Mouse (Mus musculus) NIH3T3 (cell line): ENCODE data around the gene Vill.

Source experiments
- DNase-seq: peaks from one replicate; pipeline ENCODE4 v3.0.0-alpha.2; 2012; ENCODE audit warnings: low read depth

The Vill gene

DNA sequence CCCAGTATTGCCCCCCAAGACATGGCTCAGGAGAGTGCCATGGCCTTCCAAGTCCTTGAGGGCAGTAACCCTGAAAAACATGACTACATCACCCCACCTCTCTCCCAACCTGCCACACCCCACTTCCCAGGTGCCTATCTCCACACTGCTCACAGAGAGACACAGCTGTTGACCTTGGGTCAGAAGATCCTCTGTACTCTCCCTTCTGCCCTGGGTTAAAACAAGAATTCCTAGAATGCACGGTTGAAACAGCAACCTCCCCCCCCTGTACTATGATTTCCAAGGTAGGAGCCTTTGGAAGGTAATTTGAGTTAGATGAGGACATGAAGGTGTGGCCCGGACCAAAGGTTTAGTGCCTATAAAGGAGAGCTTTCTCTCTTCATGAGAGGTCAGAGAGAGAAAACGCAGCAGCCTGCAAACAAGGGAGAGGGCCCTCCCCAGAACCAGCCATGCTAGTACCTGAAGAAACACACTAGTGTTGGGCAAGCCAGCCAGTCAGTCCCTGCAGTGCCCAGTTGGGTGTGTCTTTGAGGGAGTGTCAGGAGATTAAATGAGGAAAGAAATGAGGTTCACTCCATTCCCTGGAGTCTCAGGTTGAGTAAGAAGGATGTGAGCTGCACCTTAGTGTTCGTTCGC is 27.6 kb downstream of the Vill start:
- no peak for DNase-seq

DNA sequence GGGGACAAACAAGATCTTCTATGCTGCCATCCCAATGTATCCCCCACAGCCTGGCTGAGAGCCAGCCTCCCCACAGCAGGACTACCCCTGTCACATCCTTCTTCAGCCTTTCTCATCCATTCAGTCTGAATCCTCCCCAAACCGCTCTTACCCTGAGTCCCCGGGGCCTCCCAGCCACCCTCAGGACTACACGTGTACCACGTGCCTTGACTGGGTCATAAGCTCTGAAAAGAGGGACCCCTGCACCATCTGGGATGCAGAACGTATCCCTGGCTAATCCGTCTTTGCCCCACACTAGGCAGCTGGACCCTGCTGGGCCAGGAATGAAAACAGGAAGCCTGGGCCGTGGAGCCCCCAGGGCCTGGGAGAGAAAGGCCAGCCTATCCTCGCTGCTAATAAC is 29.5 kb downstream of the Vill start:
- no peak for DNase-seq

DNA sequence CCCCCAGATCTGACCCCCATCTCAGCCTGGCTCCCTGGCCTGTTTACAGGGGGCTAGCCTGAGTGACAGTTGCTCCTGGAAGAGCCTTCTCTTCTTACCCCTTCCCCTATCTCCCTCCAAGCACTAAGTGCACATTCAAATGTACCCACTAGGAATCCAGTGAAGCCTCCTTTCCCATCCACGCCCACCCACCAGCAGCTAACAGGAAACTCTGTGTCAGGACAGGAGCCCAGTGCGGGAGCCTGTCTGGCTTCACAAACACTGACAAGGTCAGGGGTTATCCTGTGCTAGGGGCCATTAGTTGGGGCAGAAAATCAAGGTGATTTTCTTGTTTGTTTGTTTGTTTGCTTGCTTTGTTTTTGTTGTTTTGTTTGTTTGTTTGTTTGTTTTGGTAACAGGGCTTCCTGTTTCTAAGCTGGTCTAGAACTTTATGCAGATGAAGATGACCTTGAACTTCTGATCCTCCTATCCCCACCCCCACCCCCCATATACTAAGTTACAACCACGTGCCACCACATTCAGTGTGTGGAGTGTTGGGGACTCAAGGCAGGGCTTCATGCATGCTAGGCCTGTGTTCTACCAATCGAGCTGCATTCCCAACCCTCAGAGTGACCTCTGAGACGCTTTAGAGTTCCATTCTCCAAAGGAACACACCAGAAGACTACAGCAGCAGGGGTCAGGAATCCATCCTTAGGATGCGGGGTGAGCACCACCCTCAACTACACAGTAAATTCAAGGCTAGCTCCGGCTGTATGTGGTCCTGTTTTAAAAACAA is 30.3 kb downstream of the Vill start:
- no peak for DNase-seq

DNA sequence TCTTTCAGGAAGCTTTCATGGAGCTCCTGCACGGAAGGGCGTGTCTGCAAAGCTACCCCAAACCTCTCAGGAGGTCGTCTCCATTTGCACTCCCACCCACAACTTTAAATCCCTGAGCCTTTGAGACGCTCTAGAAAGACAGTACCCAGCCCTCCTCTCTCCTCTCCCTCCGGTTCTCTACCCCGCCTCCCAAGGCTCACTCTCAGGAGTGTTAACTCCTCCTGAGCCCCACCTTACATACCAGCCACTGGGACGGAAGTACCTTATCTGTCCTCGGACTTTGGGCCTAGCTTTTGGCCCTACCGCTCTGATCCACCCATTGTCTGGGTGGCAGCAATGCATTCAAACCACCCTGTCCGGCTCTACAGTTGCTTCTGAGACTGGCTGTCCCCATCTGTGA is 31.4 kb downstream of the Vill start:
- DNase-seq = no peak

DNA sequence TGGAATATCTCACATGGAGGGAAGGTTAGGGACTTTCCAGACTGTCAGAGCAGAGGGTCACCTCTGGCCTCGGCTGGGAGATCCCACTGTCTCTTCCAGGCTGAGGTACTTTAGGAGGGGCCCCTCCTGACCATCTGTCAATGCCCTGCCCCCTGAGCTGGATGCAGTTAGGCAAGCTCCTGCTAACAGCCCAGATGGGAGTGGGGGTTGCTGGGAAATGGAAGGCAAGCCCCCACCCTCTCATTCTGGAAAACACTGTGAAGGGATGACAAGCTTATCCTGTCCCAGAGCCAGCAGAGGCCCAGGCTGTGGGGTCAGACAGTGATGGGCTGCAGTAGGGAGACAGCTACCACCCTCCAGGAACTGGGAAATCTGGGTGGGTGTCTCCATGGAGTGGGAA is 33.9 kb downstream of the Vill start:
- DNase-seq = no peak

DNA sequence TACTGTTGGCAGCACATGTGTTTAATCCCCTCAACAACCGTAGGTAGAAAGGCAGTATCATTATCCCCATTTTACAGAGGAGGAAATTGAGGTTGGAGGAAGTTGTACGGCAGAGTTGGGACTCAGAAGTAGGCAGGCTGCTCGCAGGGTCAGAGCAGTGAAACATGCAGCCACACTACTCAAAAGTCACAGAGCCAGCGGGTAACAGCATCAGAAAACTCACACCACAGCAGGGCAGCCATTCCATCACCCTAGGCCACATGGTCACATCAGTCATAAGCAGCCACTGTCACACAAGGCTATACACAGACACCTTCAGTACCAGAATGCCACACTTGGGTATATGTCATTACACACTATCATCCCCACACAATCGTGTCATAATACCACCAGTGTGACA is 34.7 kb downstream of the Vill start:
- no peak for DNase-seq

DNA sequence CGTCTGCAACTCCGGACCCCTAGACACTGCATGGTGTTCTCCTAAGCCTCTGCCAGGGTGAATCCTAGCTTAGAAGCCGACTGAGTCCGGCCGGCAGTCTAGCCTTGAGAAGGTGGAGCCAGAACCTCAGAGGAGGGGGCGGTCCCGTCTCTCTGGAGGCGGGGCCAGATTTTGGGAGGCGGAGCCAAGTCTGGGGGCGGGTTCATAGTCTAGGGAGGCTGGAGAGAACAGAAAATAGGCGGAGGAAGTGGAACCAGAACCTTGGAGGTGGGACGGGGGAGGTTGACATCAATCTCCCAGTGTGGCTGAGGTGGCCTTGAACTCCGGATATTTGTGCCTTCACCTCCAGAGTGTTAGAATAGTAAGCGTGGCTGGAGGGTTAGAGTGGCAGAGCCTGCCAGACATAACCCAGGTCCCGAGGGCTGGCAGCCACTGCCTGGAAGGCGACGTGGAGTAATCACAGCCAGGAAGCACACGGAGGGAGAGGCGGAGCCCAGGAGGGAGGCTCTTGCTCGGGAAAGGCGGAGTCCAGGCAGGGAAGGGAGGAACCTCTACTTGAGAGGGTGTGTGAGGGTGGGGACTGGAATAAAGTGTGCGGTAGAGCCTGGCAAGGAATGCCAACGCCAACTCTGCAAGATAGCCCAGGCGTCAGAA is 35.7 kb downstream of the Vill start:
- peak; percentile 63 for DNase-seq

DNA sequence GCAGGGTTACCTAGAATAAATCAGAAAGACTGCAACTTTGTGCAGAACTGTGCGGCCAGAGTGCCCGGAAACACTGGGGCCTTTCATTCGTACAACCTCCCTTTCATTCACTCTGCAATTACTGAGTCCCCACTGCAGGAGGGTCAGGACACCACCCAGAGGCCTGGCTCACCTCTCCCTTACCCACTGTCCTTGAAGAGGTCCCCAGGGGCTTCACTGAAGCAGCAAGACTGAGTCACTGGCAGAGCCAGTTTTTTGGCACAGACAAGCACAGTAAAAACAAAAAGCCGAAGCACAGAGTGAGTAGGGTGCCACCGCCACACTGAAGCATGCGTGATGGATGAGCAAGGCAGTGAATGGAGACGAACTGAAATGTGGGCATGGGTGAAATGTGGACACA is 36.9 kb downstream of the Vill start:
- DNase-seq = peak; percentile 62

DNA sequence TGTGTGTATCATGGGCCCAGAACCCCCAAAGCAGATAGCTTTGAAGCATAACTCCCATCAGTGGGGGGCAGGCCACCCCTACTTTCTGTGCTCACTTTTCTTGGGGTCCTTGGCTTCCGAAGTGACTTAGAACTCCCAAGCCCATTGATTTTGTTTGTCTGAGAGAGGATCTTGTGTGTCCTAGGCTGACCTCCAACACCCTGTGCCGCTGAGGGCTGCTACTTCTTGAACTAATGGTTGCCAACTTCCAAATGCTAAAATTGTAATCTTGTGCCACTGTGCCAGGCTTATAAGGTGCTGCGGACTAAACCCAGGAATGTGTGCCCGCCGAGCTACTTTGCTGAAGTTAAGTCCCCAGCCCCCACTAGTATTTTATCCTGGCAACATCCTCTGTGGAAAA is 37.9 kb downstream of the Vill start:
- DNase-seq = no peak

DNA sequence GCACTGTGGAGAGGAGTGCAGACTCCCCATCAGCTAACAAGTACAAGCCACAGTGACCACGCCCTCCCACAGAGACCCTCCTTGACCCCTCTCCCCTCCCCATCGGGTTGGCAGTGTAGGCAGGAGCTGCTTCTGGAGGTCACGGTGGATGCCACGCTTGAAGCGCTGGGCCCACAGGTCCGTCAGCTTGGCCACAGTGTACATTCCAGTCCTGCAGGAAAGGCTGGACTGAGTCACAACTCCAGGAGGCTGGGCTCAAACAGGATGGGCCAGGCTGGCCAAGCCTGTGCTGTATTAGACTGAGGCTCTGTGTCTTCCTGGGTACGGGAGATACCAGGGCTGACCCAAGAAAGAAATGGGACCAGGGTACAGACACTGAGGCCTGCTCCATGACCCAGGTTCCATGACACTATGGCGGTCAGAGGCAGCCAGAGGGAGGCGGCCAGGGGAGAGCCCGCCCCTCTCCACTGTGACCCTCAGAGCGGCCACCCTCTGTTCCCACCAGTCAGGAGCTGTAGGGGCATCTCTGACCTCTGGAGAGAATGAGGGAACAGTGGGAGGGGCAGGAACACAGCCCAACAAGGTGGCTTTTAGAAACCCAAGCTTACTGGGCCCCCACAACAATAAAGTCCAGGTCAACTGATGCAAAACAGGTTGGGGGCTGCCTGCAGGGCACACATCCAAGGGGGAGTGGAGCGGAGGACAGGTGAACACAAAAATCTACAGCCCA is 39.2 kb downstream of the Vill start:
- peak; percentile 69 for DNase-seq

DNA sequence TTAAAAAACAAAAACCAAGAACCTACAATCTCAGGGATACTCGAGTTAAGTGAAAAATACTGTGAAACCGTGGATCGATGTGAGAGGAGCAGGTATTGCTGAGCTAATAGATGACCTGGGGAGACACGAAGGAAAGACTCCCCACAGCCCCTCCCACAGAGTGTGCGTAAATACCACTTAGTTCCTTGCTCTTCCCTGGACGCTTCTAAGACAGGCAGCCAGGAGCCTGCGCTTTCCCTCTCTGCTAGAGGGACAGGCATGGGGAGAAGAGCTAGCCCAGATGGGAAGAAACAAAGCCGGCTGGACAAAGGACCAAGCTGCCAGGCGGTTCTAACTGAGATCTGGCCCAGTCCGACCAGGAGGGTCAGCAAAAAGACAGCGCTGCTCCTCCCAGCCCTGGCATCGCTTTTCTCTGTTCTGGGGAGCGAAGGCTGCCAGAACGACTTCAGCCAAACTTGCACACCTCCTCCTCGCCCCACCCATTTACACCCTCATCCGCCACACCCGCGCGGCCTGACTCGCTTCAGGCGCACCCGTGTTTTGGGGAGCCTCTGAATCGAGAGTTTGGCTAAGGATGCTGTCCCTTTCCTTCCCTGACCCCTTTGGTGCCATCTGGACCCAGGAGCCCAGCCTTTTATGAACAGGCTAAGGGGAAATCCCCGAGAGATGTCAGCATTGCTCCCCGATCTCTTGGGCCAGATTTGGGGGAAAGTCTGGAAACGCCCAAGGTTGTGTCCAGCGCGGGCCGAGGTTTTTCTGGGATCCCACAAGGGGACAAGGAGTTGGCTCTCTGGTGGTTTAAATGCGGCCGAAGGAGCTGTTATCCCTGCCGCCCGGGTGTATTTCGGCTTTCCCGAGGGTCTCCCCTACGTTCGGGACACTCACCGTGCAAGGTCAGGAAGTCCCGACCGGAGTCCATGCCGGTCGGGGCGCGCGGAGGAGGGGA is 40.2 kb downstream of the Vill start:
- DNase-seq = peak; percentile 50

DNA sequence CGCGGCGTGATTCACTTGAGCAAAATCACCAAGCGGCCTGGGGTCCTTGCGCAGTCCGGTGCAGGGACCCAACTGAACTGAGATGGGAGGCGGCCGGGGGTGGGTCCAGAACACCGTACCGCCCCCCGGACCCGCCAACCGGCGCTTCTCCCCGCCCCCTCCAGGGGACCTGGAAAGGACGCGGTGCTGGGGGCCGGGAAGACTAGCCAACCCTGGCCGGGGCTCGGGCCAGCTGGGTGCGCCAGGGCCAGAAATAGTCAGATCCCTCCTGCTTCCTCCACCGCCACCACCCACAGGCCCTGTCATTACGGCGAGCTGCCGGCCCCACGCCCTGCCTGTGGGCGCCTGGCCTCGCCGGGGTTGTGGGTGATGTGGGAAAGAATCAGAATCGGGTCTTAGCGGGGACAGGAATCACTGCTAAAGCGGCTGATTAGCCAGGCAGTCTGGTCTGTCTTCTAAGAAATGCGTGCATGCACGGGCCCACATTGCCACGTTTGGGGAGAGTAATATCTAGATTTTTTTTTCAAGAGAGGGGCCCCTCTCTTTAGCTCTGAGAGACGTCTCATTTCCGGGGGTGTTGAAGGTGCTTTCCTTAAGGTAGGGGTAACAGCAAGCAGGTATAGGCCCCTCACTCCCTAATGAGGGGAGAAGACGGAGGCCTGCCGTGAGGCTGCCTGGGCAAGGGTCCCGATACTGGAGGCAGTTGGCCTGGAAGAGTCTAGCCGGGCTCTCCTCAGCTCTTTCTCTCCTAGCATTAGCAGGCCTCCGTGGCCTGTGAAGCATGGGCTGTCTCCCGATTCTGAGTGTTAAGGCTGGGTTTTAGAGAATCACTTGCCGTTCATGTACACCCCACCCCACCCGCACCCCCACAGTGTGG is 41.1 kb downstream of the Vill start, which contains the start of gene Plcd1:
Gene Plcd1 (minus strand): TSS at position 84 of the 877 bp plus-strand sequence.
- DNase-seq = peak; percentile 85

DNA sequence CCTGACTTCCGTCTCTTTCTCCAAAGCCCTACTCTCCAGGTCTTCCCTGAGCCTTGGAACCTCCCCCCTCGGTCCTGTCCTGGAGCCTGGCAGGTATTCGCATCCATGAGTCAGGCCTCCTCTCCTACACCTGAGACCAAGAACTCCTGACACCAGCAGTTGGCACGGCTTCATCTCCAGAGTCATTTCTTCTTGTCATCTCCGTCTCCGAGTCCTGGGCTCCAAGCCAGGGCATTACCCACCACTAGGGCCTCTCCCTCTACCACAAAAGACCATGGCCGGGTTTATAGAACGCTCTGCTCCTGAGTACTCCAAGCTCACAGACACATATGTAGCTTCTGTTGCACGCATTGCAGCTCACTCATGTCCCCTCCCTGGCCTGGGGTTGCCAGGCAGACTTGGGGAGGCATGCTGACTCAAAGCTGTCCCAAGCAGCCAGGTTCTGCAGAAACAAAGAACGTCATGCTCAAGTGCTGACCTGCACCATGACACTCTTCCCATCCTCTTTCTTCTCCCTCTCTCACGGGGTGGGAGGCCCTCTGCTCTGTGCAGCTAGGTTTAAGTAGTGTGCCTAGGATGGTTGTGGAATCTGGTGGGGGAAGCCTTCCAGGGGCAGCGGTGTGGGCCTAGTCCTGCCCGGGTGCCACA is 42.0 kb downstream of the Vill start:
- DNase-seq = no peak

DNA sequence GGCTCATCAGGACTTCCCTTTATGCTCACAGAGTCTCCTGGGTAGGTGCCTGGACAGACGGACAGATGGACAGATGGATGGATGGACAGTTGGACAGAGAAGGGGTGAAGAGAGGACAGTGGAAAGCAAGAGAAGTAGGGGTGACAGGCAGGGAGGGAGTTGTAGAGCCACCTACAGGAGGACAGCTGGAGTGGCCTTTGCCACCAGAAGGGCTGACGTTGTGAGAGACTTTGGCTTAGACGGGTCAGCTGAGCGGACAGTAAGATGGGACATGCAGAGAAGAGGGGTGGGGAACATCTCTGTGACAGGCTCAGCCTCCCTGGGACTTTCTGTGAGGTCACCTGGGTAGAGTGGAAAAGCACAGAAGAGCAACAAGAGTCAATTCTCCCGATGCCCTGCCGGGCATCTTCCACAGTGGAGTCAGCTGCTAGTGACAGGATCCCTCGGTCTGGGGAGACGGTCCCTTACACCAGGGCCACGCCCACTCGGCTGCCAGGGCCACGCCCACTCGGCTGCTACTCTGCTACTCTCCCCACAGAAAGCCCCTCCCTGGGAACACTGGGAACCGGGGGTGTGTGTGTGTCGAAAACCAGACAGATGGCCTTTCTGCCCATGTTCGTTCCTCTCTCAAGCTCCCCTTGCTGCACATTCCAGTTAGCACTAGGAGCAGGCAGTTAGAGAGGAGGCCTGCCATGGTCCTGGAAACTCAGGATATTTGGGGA is 47.8 kb downstream of the Vill start:
- DNase-seq = no peak

DNA sequence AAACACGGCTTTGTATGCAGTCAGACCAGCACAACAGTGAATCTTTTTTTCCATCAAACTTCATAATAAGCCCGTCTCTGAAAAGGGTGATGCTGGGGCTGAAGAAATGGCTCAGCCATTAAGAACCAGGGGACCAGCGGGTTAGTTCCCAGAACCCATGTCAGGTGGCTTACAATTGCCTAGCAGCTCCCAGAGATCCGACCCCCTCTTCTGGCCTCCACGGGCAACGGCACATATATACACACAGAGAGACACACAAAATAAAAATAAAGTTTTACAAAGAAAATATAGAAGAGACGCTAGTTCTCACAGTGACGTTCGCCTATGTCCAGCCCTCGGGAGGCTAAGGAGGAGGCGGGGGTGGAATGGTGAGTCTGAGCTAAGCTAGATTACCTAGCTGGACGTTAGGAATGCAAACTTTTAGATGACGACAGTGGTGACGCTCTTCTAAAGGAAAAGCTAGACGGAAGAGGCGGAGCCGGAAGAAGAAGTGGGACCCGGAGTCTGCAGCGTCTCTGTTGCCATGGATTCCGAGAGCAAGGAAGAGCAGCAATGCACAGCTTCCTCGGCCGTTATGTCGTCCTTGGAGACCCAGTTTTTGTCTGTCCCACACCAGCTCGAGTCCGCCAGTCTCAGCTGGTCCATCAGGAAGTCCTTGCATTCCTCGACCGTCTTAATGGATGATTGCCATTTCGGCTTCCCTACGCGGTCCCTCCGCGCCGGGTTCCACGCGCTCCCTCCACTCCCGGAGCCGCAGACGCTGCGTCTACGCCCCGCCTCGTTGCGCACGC is 49.6 kb downstream of the Vill start, which contains the start of gene Dlec1:
Gene Dlec1 (plus strand): TSS at position 487 of the 791 bp plus-strand sequence.
- peak; percentile 90 for DNase-seq

DNA sequence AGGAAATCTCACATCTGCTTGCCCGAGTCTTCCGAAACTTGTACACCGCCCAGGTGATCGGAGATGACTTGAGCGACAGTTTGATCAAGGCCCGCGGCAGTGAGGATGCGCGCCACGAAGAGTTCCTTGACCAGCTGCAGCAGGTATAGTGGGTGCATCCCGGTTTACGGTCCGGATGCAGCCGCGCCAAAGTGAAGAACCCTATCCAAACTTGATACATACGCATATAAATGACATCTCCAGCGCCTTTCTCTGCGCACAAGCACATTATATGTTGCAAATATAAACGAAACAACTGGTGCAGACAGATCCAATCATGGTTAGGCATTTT is 50.2 kb downstream of the Vill start:
- no peak for DNase-seq

DNA sequence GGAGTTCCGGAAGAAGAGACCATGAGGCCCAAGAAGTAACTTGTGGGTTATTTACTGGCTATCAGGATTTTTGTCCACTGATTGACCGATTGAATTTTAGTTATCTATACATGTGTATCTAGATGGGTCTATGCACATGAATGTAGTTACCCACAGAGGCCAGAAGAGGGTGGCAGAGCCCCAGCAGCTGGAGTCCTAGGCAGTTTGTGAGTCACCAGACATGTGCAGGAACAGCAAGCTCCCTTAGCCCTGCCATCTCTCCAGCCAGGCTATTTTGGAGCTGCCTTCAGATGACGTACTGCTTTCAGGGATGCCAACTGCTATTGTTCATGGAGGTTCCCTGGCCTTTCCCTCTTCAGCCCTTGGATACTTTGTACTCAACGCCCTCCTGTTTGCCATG is 55.0 kb downstream of the Vill start:
- peak; percentile 79 for DNase-seq

DNA sequence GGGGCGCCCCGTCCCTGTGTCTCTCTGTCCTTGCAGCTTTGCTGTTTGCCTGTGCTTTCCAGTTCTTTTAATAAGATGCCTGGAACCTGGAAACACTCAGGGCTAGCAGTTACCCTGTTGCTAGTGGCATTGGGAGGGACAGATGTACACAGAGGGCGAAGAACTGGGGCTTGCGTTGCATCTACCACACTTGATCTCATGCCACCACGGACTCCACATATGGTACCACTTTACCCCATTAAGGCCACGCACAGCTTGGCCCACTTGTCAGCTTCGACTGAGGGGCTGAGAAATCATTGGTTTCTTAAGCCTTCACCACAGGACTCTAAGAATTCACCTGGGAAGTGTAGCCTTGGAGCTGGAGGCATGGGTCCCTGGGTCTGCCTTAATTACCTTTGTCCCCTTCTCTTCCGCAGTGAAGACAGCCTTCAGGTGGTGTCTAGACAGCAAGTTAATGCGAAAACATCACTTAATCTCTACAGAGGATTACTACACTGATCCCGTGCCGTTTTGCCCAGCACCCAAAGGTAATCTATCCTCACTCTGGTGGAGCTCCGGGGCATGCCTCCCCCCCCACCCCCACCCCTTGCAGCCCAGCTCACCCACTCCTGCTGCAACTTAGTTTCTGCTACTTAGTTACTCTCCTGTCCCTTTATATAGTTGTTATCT is 57.2 kb downstream of the Vill start:
- DNase-seq = no peak
